Mouse (Mus musculus): ENCODE results near the gene Inpp5a.

Gene Inpp5a

GRCm38 (mm10) chr7:139584221-139585175 is 195.6 kb downstream of the Inpp5a start:
- no peak for DNase-seq

GRCm38 (mm10) chr7:139585183-139585821 is 196.4 kb downstream of the Inpp5a start:
- DNase-seq, result no peak

GRCm38 (mm10) chr7:139587919-139588318 is 199.0 kb downstream of the Inpp5a start:
- DNase-seq, result no peak

GRCm38 (mm10) chr7:139590302-139590701 is 201.4 kb downstream of the Inpp5a start:
- DNase-seq, result peak; percentile 14

GRCm38 (mm10) chr7:139591311-139591710 is 202.4 kb downstream of the Inpp5a start:
- no peak for DNase-seq

- no peak for DNase-seq
These were observed 206.4 kb downstream of the Inpp5a start for GRCm38 (mm10) chr7:139595311-139595710.

- DNase-seq, result no peak
These were observed 207.0 kb downstream of the Inpp5a start for GRCm38 (mm10) chr7:139595862-139596261.

GRCm38 (mm10) chr7:139610328-139610727 is 221.4 kb downstream of the Inpp5a start:
- no peak for DNase-seq

GRCm38 (mm10) chr7:139615767-139616766 is 227.2 kb downstream of the Inpp5a start:
- DNase-seq, result peak; percentile 13 to 32

GRCm38 (mm10) chr7:139622568-139622967 is 233.7 kb downstream of the Inpp5a start:
- DNase-seq, result no peak

- no peak for DNase-seq
These were observed 236.2 kb downstream of the Inpp5a start for GRCm38 (mm10) chr7:139625156-139625555.

All from thymus, postnatal 36 days (tissue).